Mouse (Mus musculus): Measurements from ENCODE around the gene Reg3g. TPM values are rescaled to one million over a fixed set of nuclear protein-coding genes. Genes with fewer than 3 reads are reported as not detected.

Gene Reg3g
- not detected in 2 replicates for polyA plus RNA-seq (2016; fragmentation: Nextera tagmentation; extraction: Ambion mirVana)

DNA sequence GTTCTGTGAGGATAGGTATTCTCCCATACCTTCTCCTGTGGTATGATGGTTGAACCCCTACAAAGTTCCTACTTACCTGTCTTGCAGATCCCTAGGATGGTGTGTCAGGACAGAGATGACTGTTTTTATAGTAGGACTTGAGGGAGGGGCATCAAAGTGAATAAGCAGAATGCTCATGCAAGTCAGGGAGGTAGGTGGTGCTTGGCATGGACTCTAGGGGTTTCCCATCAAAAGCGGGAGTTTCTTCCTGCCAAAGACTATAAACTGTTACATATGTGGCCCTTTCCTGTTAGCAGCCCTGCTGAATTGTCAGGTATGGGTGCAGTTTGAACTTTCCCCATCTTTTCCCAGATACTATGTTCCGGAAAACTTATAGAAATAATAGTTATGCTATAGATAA, at the start of gene Reg3g:
Gene Reg3g, minus strand, starts transcription at position 101 of the 400 bp plus-strand sequence.
- Histone ChIP-seq H3K36me3 (no peaks in the 10 kb centered on the region), H3K9me3 (replicated peaks) (no peaks in the 10 kb centered on the region), H3K27ac (no peak within 1 kb of the TSS), H3K4me3 (no peak within 1 kb of the TSS), H3K27me3 (replicated peaks) (no peaks in the 10 kb centered on the region), H3K9ac (no peak within 1 kb of the TSS), H3K4me1 (no peaks in the 10 kb centered on the region), H3K4me2 (no peak within 1 kb of the TSS)
- ATAC-seq = no peak
- 73% methylated on average over 2 of the region's 2 CpGs for WGBS (ENCODE audit: insufficient replicate concordance)

- H3K9ac ChIP-seq = no peak overlapping the region
- no peak overlapping the region for H3K4me3 ChIP-seq
- no peak overlapping the region for H3K27ac ChIP-seq
- no peaks in the 10 kb centered on the region for H3K36me3 ChIP-seq
- H3K4me1 ChIP-seq = no peaks in the 10 kb centered on the region
- H3K4me2 ChIP-seq = no peak overlapping the region
- WGBS (ENCODE audit: insufficient replicate concordance) = 53% methylated on average over 3 of the region's 3 CpGs
- no peak for ATAC-seq
- H3K9me3 ChIP-seq (replicated peaks) = no peaks in the 10 kb centered on the region
- H3K27me3 ChIP-seq (replicated peaks) = no peaks in the 10 kb centered on the region
Measured at GRCm38 (mm10) chr6:78515777-78516446, 47.2 kb upstream of the Reg3g start.

DNA sequence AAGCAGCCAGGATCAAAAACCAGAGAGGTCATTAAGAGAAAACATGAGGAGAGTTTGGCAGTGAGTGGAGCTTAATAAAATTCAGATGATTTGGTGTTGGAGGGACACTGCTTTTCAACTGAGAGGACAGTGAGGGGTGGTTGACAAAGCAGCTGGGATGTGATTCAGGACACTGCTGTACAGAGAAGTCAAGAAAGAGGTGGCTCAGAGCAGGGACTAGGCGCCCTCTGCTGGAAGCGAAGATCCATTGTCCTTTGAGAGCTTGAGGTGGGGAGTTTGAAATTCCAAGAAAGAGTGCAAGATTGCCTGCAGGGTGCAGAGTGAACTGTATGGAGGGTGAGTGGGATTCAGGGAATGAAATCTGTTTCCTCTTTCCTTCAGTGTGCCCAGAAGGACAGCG, 44.2 kb upstream of the Reg3g start:
- Histone ChIP-seq H3K9me3 (replicated peaks) (no peaks in the 10 kb centered on the region), H3K36me3 (no peaks in the 10 kb centered on the region), H3K27ac (no peak overlapping the region), H3K4me2 (no peak overlapping the region), H3K27me3 (replicated peaks) (no peaks in the 10 kb centered on the region), H3K9ac (no peak overlapping the region), H3K4me1 (no peaks in the 10 kb centered on the region), H3K4me3 (no peak overlapping the region)
- no peak for ATAC-seq
- WGBS (ENCODE audit: insufficient replicate concordance) = 6% methylated on average over 3 of the region's 3 CpGs

DNA sequence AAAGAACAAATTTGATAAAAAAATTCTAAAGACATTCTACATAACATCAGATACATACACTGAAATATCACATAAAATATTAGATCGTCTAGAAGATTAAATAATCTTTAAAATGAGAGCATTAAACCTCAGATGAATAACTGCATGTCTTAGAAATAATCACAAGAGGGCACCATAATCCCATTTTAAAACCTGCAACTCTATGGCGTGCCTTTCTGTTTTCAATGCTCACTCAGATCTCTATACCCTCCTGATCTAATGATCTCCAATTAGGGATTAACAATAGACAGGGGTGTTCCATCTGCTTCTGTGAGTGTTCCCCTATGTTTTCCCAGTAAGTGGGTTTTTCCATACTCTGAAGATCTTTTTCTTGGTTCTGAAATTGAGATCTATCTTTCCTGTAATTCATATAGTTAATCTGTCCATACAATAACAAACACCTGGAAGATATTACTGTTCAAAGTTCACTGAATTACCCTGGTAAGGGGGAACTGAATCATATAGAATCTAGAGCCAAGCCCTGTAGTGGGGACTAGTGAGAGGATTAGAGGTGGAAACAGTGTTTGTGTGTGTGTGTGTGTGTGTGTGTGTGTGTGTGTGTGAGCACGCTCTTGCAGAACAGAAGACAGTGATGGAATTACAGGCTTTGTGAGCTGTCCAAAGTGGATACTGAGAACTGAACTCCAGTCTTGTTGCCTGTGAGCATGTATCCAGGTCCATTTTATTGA, 41.7 kb upstream of the Reg3g start:
- no peaks in the 10 kb centered on the region for H3K27me3 ChIP-seq (replicated peaks)
- no peaks in the 10 kb centered on the region for H3K9me3 ChIP-seq (replicated peaks)
- H3K36me3 ChIP-seq = no peaks in the 10 kb centered on the region
- 61% methylated on average over 3 of the region's 3 CpGs for WGBS (ENCODE audit: insufficient replicate concordance)
- H3K4me1 ChIP-seq = no peaks in the 10 kb centered on the region
- ATAC-seq = no peak
- H3K27ac ChIP-seq = no peak overlapping the region
- H3K9ac ChIP-seq = no peak overlapping the region
- H3K4me2 ChIP-seq = no peak overlapping the region
- no peak overlapping the region for H3K4me3 ChIP-seq

GRCm38 (mm10) chr6:78505745-78506144, 37.1 kb upstream of the Reg3g start:
- no peaks in the 10 kb centered on the region for H3K4me1 ChIP-seq
- ATAC-seq = no peak
- H3K27me3 ChIP-seq (replicated peaks) = no peaks in the 10 kb centered on the region
- H3K9me3 ChIP-seq (replicated peaks) = no peaks in the 10 kb centered on the region
- WGBS (ENCODE audit: insufficient replicate concordance) = 52% methylated on average over 3 of the region's 3 CpGs
- H3K4me2 ChIP-seq = no peak overlapping the region
- H3K27ac ChIP-seq = no peak overlapping the region
- H3K36me3 ChIP-seq = no peaks in the 10 kb centered on the region
- H3K4me3 ChIP-seq = no peak overlapping the region
- no peak overlapping the region for H3K9ac ChIP-seq

GRCm38 (mm10) chr6:78494633-78495032, 26.0 kb upstream of the Reg3g start:
- Histone ChIP-seq H3K9ac (no peak overlapping the region), H3K4me3 (no peak overlapping the region), H3K27ac (no peak overlapping the region), H3K27me3 (replicated peaks) (no peaks in the 10 kb centered on the region), H3K4me2 (no peak overlapping the region), H3K4me1 (no peaks in the 10 kb centered on the region), H3K9me3 (replicated peaks) (no peaks in the 10 kb centered on the region), H3K36me3 (no peaks in the 10 kb centered on the region)
- 64% methylated on average over 3 of the region's 3 CpGs for WGBS (ENCODE audit: insufficient replicate concordance)
- no peak for ATAC-seq

DNA sequence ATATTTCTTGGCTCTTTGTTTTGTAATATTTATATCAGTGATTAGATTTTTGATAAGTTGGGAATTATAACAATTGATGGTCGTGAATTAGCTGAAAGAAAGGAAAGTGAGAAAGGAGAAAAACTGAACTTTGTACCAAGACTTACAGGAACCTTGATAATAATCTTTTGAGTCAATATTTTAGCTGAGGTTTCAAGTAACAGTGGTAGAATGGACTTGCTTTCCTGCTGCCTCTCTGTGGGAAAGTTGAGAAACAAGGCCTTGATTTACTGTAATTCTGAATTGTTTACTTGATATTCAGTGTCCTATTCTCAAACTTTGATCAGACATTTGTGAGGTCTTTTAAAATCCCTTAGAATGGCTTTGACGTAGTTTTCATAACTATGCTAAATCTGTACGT, 615 bp upstream of the Reg3g start:
- Histone ChIP-seq H3K27ac (no peak overlapping the region), H3K9me3 (replicated peaks) (no peaks in the 10 kb centered on the region), H3K9ac (no peak overlapping the region), H3K36me3 (no peaks in the 10 kb centered on the region), H3K4me1 (no peaks in the 10 kb centered on the region), H3K4me2 (no peak overlapping the region), H3K27me3 (replicated peaks) (no peaks in the 10 kb centered on the region), H3K4me3 (no peak overlapping the region)
- WGBS (ENCODE audit: insufficient replicate concordance) = 54% methylated on average over 3 of the region's 3 CpGs
- ATAC-seq = no peak

DNA sequence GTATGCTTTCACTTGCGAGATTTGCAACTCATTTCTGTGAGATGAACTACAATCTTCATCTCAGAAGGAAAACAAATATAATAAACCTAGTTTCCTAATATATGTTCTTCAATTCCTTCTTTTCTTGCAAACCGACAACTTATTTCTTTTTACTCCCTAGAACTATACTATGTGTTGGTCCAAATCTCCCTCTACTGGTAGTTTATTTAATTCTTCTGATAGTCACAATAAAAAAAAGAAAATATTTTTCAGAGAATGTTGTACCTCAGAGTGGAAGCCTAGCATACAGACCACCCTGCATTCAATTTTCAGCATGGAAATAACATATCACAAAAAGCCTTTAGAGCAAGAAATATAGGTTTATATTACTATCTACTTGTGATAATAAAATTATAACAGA, 5.4 kb downstream of the Reg3g start:
- H3K36me3 ChIP-seq = no peaks in the 10 kb centered on the region
- no peak overlapping the region for H3K4me2 ChIP-seq
- ATAC-seq = no peak
- H3K4me3 ChIP-seq = no peak overlapping the region
- H3K27ac ChIP-seq = no peak overlapping the region
- 67% methylated on average over 2 of the region's 2 CpGs for WGBS (ENCODE audit: insufficient replicate concordance)
- H3K27me3 ChIP-seq (replicated peaks) = no peaks in the 10 kb centered on the region
- no peak overlapping the region for H3K9ac ChIP-seq
- no peaks in the 10 kb centered on the region for H3K9me3 ChIP-seq (replicated peaks)
- no peaks in the 10 kb centered on the region for H3K4me1 ChIP-seq

- H3K27me3 ChIP-seq (replicated peaks) = no peaks in the 10 kb centered on the region
- H3K4me2 ChIP-seq = no peak overlapping the region
- WGBS (ENCODE audit: insufficient replicate concordance) = 59% methylated on average over 2 of the region's 2 CpGs
- H3K9me3 ChIP-seq (replicated peaks) = no peaks in the 10 kb centered on the region
- ATAC-seq = no peak
- H3K4me3 ChIP-seq = no peak overlapping the region
- H3K36me3 ChIP-seq = no peaks in the 10 kb centered on the region
- H3K27ac ChIP-seq = no peak overlapping the region
- H3K9ac ChIP-seq = no peak overlapping the region
- H3K4me1 ChIP-seq = no peaks in the 10 kb centered on the region
Measured at GRCm38 (mm10) chr6:78462360-78462759, 6.3 kb downstream of the Reg3g start.

- 54% methylated on average over 3 of the region's 3 CpGs for WGBS (ENCODE audit: insufficient replicate concordance)
Measured at GRCm38 (mm10) chr6:78460191-78460825, 8.4 kb downstream of the Reg3g start.

DNA sequence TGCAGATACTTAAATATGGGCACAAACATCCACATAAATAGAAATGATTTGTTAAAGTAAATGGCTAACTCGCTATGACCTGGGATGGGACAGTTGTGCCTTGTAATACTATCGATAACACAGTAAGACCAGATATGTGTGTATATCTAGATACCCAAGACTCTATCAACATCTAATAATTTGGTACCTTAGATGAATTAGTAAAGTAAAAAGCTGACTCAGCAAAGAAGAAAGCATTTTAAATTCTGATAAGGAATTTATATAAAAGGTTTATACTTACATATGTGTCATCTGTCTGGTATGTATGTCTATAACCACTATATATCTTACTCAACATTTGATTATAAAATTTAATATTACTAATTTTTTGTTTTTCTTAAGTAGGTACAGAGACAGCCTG, 15.9 kb downstream of the Reg3g start:
- Histone ChIP-seq H3K4me3 (no peak overlapping the region), H3K4me1 (no peaks in the 10 kb centered on the region), H3K9me3 (replicated peaks) (no peaks in the 10 kb centered on the region), H3K27me3 (replicated peaks) (no peaks in the 10 kb centered on the region), H3K36me3 (no peaks in the 10 kb centered on the region), H3K27ac (no peak overlapping the region), H3K9ac (no peak overlapping the region), H3K4me2 (no peak overlapping the region)
- WGBS (ENCODE audit: insufficient replicate concordance) = 79% methylated on average over 2 of the region's 2 CpGs
- no peak for ATAC-seq

More at GRCm38 (mm10) chr6:78460191-78460825, 8.4 kb downstream of the Reg3g start:
- no peak overlapping the region for H3K27ac ChIP-seq
- no peaks in the 10 kb centered on the region for H3K27me3 ChIP-seq (replicated peaks)
- H3K9me3 ChIP-seq (replicated peaks) = no peaks in the 10 kb centered on the region
- H3K4me2 ChIP-seq = no peak overlapping the region
- no peak overlapping the region for H3K9ac ChIP-seq
- H3K36me3 ChIP-seq = no peaks in the 10 kb centered on the region
- no peak overlapping the region for H3K4me3 ChIP-seq
- no peaks in the 10 kb centered on the region for H3K4me1 ChIP-seq
- ATAC-seq = no peak

- no peak overlapping the region for H3K9ac ChIP-seq
- no peaks in the 10 kb centered on the region for H3K4me1 ChIP-seq
- no peak overlapping the region for H3K4me2 ChIP-seq
- no peak for ATAC-seq
- no peaks in the 10 kb centered on the region for H3K36me3 ChIP-seq
- H3K4me3 ChIP-seq = no peak overlapping the region
- H3K27me3 ChIP-seq (replicated peaks) = no peaks in the 10 kb centered on the region
- H3K9me3 ChIP-seq (replicated peaks) = no peaks in the 10 kb centered on the region
- no peak overlapping the region for H3K27ac ChIP-seq
Measured at GRCm38 (mm10) chr6:78448409-78448808, 20.3 kb downstream of the Reg3g start.
